Mouse (Mus musculus): ENCODE measurements around the gene Cep295nl. TPM values are rescaled to one million over a fixed set of nuclear protein-coding genes. Genes with fewer than 3 reads are reported as not detected.
A peak's percentile ranks its signal among the peaks of the same experiment; 100 is the strongest.
"Not testable (repeated sequence)": the region's sequence is repeated elsewhere in the genome, so short reads cannot be mapped to it uniquely, and the experiment has no call there.

Cep295nl gene
- polyA plus RNA-seq, 1 experiment from 2014 or later, result 0.61 TPM

DNA sequence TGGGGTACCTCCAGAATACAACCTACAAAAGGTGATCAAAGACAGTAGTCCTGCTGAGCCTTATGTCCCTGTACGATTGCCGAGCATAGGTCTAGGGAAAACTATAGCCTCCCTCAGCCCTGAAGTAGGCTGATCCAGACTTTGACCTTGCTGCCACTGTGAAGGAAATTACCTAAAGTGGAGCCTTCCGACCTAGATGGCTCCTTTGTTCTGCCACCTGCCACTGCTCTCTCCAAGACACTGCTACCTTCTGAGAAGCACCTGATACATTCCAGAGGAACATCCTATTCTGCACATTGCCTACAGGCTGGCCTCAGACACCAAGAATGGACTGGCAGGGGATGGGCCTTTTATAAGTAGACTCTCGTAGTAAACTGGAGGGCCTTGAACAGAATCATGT, 38.3 kb downstream of the Cep295nl start:
- H3K36me3 ChIP-seq, result peaks cover 75% of the 10 kb centered on the region
- H3K4me1 ChIP-seq, result not testable (repeated sequence)

GRCm38 (mm10) chr11:118298810-118299209, 43.5 kb downstream of the Cep295nl start:
- no peak overlapping the region for H3K27ac ChIP-seq
- WGBS, result 79% methylated on average over 2 of the region's 2 CpGs
- H3K4me1 ChIP-seq, result peaks cover 3% of the 10 kb centered on the region; the same call in 1 of the 2 replicates
- DNase-seq (ENCODE audit: low spot score), result no peak
- peaks cover 40% of the 10 kb centered on the region for H3K36me3 ChIP-seq
- no peaks in the 10 kb centered on the region for H3K27me3 ChIP-seq (ENCODE audit: low read depth, poor library complexity, severe bottlenecking)
- no peak overlapping the region for H3K4me3 ChIP-seq
- H3K9me3 ChIP-seq (replicated peaks), result no peaks in the 10 kb centered on the region

More for the DNA sequence above, 38.3 kb downstream of the Cep295nl start:
- H3K4me3 ChIP-seq; H3K27me3 ChIP-seq (ENCODE audit: low read depth, poor library complexity, severe bottlenecking); H3K9me3 ChIP-seq (replicated peaks); DNase-seq (ENCODE audit: low spot score); H3K27ac ChIP-seq: not testable (repeated sequence)
- 90% methylated on average over 4 of the region's 4 CpGs for WGBS

DNA sequence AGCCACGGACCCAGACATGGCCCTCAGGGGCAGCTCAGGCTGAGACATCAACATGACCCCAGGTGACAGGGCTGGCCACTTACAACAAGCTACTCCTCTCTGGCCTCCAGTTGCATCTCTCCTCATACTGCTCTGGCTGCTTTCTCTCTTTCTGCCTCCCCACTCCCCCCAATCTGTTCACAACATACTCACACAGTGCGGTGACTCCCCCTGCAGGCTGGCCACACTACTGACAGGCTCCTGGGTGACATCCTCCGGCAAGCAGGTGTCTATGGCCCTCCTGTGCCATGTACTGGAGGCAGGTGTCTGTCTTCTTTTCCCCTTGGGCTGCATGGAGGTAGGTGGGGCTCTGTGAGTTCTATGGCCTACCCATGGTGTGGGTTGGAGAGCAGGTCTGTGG, 44.3 kb downstream of the Cep295nl start:
- WGBS, result 81% methylated on average over 3 of the region's 3 CpGs
- Histone ChIP-seq H3K36me3 (peaks cover 31% of the 10 kb centered on the region), H3K4me3 (no peak overlapping the region), H3K4me1 (peaks cover 3% of the 10 kb centered on the region; the same call in 1 of the 2 replicates), H3K9me3 (replicated peaks) (no peaks in the 10 kb centered on the region), H3K27ac (0 out of 2 replicates have a peak overlapping the region, but pooled peaks have one; percentile 15), H3K27me3 (ENCODE audit: low read depth, poor library complexity, severe bottlenecking) (no peaks in the 10 kb centered on the region)
- no peak for DNase-seq (ENCODE audit: low spot score)

DNA sequence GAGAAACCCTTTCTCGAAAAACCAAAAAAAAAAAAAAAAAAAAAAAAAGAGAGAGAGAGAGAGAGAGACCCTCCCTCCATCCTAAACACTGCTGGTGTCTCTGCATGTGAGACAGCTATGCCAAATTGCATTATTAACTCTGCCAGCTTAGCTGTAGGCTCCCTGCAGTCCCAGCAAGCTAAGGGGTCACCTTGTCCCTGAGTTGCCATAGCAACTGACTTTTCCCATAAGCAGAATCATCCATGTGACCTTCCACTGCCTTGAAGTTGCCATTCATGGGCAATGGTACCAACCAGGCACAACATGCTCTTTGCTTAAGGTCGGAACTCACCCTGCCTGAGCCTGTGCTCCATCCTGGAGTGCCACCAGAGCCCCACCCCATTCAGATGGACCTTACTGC, 47.3 kb downstream of the Cep295nl start:
- 81% methylated on average over 2 of the region's 2 CpGs for WGBS
- Histone ChIP-seq H3K4me1 (peaks cover 8% of the 10 kb centered on the region), H3K4me3 (no peak overlapping the region), H3K27me3 (ENCODE audit: low read depth, poor library complexity, severe bottlenecking) (no peaks in the 10 kb centered on the region), H3K36me3 (0 out of 2 replicates have a peak, but pooled peaks cover 3% of the 10 kb centered on the region), H3K27ac (no peak overlapping the region), H3K9me3 (replicated peaks) (no peaks in the 10 kb centered on the region)
- no peak for DNase-seq (ENCODE audit: low spot score)

- Histone ChIP-seq H3K9me3 (replicated peaks) (no peaks in the 10 kb centered on the region), H3K27me3 (ENCODE audit: low read depth, poor library complexity, severe bottlenecking) (no peaks in the 10 kb centered on the region), H3K36me3 (peaks cover 2% of the 10 kb centered on the region), H3K4me3 (no peak overlapping the region), H3K27ac (no peak overlapping the region), H3K4me1 (peaks cover 18% of the 10 kb centered on the region)
- DNase-seq (ENCODE audit: low spot score), result no peak
- 72% methylated on average over 6 of the region's 6 CpGs for WGBS
Measured at GRCm38 (mm10) chr11:118292671-118293070, 49.6 kb downstream of the Cep295nl start.

DNA sequence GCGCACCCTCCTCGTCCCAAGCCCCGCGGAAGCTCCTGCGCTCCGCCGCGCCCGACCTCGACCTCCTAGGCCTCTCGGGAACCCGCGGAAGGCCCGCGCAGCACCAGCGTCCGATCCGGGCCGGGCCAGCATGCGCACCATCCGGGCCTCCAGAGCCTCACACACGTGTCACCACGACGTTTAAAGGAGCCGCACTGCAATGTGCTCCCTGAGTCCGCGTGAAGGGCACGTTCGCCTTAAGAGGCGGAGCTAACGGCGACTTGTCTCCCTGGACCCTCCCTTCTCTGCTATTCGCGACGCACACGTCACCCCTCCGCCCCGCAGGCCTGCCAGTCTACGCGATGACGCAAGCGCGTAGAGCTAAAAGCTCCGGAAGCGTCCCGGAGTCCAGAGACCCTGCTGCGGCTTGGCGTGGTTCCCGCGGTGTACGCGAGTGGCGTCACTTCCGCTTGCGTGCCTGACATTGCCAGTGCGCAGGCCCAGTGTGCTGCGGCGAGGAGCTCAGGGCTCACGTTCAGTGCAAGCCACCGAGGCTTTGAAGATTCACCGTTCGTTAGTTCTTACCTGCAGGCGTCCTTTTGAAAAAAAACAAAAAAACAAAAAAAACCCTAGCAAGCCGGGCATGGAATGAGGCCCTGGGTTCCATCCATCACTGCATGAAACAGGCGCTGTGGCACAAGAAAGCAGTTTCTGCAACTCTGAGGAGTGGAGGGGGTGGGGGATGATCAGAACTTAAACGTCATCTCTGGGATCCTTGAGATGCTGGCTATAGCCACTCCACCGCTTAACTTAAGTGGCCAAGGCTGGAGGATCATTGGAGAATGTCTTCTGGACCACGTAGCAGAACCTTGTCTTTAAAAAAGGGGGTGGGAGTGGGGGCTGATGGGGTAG, 52.1 kb downstream of the Cep295nl start, which contains the start of gene Usp36:
Gene Usp36, minus strand, starts transcription at position 246 of the 891 bp plus-strand sequence.
- Histone ChIP-seq H3K4me1 (peaks cover 18% of the 10 kb centered on the region), H3K9me3 (replicated peaks) (no peaks in the 10 kb centered on the region), H3K27ac (peak within 1 kb of the TSS; percentile 91), H3K36me3 (peaks cover 27% of the 10 kb centered on the region), H3K4me3 (peak within 1 kb of the TSS; percentile 89), H3K27me3 (ENCODE audit: low read depth, poor library complexity, severe bottlenecking) (no peaks in the 10 kb centered on the region)
- DNase-seq (ENCODE audit: low spot score), result peak; percentile 100
- 1% methylated on average over 68 of the region's 68 CpGs for WGBS

DNA sequence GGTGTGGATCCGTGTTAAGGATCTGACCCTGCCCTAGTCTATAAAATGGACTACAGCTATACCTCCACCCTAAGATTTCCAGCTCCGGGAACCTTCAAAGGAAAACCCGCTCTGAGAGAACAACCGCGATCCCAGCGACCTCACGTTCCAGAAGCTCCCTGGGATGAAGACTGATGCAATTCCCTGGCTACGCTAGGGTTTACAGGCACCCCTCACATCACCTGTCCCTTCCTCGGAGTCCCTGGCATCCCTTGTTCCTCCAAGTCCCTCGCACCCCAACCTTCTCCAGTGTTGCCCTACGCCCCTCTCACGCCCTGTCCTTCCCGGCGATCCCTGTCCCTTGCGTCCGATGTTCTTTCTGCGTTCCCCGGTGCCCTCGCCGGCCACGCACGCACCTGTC, 52.7 kb downstream of the Cep295nl start:
- Histone ChIP-seq H3K36me3 (peaks cover 33% of the 10 kb centered on the region), H3K4me1 (peaks cover 18% of the 10 kb centered on the region), H3K9me3 (replicated peaks) (no peaks in the 10 kb centered on the region), H3K4me3 (peak overlapping the region; percentile 89), H3K27ac (peak overlapping the region; percentile 91), H3K27me3 (ENCODE audit: low read depth, poor library complexity, severe bottlenecking) (no peaks in the 10 kb centered on the region)
- DNase-seq (ENCODE audit: low spot score), result no peak
- WGBS, result 0% methylated on average over 22 of the region's 22 CpGs

GRCm38 (mm10) chr11:118289037-118289511, 53.2 kb downstream of the Cep295nl start:
- 1% methylated on average over 16 of the region's 16 CpGs for WGBS
- Histone ChIP-seq H3K27ac (peak overlapping the region; percentile 91), H3K4me1 (peaks cover 18% of the 10 kb centered on the region), H3K27me3 (ENCODE audit: low read depth, poor library complexity, severe bottlenecking) (no peaks in the 10 kb centered on the region), H3K4me3 (peak overlapping the region; percentile 89), H3K9me3 (replicated peaks) (no peaks in the 10 kb centered on the region), H3K36me3 (peaks cover 38% of the 10 kb centered on the region)
- peak; percentile 47 for DNase-seq (ENCODE audit: low spot score)

DNA sequence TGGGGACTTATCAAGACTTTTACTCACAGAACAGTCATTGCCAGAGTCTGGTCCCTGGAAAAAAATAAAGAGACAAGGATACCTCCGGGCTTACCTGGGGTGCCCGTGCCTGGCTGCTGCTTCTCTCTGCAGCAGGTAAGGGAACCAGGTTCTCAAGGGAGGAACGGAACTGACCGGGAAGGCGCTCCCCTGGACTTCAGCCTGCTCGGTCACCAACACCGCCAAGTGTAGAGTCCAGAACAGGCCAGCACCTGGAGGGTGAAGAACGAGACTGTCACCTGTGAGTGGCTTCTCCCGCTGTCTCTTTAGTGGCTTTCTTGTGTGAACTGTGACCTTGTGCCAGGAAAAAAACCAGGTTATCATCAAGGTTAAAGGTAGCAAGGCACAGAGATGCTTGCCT, 54.7 kb downstream of the Cep295nl start:
- Histone ChIP-seq H3K27ac (no peak overlapping the region), H3K4me1 (peaks cover 18% of the 10 kb centered on the region), H3K4me3 (no peak overlapping the region), H3K9me3 (replicated peaks) (no peaks in the 10 kb centered on the region), H3K27me3 (ENCODE audit: low read depth, poor library complexity, severe bottlenecking) (no peaks in the 10 kb centered on the region), H3K36me3 (peaks cover 53% of the 10 kb centered on the region)
- WGBS, result 96% methylated on average over 9 of the region's 9 CpGs
- no peak for DNase-seq (ENCODE audit: low spot score)

DNA sequence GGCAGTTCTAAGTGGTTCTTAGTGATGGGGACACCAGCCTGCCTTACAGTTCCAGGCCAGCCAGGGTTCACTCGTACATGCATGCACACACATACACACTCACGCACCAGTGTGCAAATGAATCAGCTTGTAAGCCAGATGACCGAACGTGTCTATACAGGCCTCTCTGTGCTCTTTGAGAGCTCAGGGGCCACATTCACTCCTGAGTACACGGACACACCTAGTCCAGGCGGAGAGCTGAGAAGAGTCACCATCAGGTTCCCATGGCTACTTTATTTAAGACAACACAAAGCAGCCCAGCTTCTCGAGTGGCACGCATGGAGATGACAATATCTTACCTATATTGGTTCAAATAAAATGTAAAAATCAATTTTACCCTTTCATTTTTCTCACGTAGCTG, 55.9 kb downstream of the Cep295nl start:
- 96% methylated on average over 9 of the region's 9 CpGs for WGBS
- peaks cover 65% of the 10 kb centered on the region for H3K36me3 ChIP-seq
- H3K4me1 ChIP-seq, result peaks cover 18% of the 10 kb centered on the region
- DNase-seq (ENCODE audit: low spot score), result no peak
- H3K27me3 ChIP-seq (ENCODE audit: low read depth, poor library complexity, severe bottlenecking), result no peaks in the 10 kb centered on the region
- H3K9me3 ChIP-seq (replicated peaks), result no peaks in the 10 kb centered on the region
- H3K4me3 ChIP-seq, result no peak overlapping the region
- no peak overlapping the region for H3K27ac ChIP-seq

- peaks cover 71% of the 10 kb centered on the region for H3K36me3 ChIP-seq
Measured at GRCm38 (mm10) chr11:118285791-118286190, 56.5 kb downstream of the Cep295nl start.

More at GRCm38 (mm10) chr11:118285791-118286190, 56.5 kb downstream of the Cep295nl start:
- DNase-seq (ENCODE audit: low spot score), result no peak
- no peak overlapping the region for H3K4me3 ChIP-seq
- H3K9me3 ChIP-seq (replicated peaks), result no peaks in the 10 kb centered on the region
- no peaks in the 10 kb centered on the region for H3K27me3 ChIP-seq (ENCODE audit: low read depth, poor library complexity, severe bottlenecking)
- no peak overlapping the region for H3K27ac ChIP-seq
- WGBS, result 95% methylated on average over 13 of the region's 13 CpGs
- peaks cover 17% of the 10 kb centered on the region for H3K4me1 ChIP-seq

All from limb, embryonic 10.5 days (tissue).